Mouse (Mus musculus): ENCODE data around the gene Clca4a.
"Not testable (repeated sequence)": the region's sequence is repeated elsewhere in the genome, so short reads cannot be mapped to it uniquely, and the experiment has no call there.

Clca4a gene

DNA sequence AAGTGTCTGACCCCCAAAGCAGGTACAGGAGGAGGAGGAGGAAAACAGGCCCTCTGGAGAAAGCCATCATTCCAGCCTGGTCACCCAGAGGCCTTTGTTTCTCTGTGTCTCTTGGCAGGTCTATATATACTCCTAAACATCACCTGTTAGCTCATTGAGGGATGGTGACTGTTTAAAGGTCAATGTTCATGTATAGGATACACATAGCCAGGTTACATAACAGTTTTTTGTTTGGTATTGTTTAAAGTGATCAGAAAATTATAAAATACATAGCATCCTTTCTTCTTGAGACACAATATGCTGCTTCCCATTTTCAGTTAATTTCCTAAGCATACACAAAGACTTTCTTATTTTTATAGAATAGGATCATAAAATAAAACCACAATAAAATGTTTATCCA, at the start of gene Clca4a:
Clca4a (minus strand) TSS at position 101 of the 400 bp plus-strand sequence.
- DNase-seq (ENCODE audit: low spot score) = no peak

GRCm38 (mm10) chr3:145017807-145018206, 43.0 kb upstream of the Clca4a start:
- no peak for DNase-seq (ENCODE audit: low spot score)

DNA sequence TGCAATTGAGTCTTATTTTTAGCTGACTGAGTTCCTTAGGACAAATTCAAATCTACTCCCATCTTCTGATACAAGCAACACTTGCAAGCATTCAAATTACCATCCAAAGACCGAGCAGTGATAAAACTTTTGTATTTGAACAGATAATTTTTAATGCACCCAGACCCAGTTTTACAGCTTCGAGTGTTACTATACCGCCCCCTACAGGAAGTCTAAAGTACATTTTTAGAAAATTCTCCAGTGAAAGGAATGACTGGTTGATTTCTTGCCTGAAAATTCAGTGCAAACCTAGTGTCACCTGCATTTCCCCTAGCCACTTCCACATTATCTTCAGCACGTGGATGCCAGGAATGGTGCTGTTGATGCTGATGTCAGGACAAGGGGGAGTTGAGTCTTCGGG, 29.6 kb upstream of the Clca4a start:
- DNase-seq (ENCODE audit: low spot score) = no peak

DNA sequence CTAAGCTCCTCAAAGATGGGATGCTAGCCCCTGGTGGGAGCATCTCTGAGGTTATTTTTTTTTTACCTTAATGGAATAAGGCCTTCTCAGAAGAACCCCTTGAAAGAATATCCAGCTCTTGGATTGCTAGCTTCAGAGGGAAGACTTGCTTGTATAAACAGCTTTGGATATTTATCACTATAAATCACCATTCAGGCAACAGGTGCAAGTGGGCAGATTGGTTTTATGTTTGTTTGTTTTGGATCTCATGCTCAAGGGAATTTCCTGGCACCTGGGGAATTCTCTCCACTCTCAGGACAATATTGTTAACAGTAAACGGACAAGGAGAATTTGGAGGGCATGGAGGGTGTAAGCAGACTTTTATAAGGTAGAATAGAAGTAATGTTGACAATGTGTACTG, 26.1 kb upstream of the Clca4a start:
- no peak for DNase-seq (ENCODE audit: low spot score)

GRCm38 (mm10) chr3:144993055-144993454, 18.2 kb upstream of the Clca4a start:
- DNase-seq (ENCODE audit: low spot score) = no peak

DNA sequence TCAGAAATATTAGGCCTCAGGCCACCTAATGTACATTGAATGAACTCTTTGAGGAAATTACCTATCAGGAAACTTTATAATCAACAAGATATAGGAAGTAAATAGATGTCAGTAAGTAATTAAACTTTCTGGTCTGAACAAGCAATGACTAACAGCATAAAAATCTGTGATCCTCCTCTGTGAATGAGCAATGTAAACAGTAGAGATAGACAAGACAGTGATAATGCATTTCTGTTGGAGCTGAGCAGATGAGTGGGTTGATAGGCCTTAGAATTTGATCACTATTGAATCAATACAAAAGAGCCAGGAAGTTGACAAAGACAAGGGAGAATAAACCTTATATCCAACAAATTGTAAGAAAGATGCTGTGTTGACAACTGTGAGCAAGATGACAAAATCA, 17.8 kb upstream of the Clca4a start:
- no peak for DNase-seq (ENCODE audit: low spot score)

DNA sequence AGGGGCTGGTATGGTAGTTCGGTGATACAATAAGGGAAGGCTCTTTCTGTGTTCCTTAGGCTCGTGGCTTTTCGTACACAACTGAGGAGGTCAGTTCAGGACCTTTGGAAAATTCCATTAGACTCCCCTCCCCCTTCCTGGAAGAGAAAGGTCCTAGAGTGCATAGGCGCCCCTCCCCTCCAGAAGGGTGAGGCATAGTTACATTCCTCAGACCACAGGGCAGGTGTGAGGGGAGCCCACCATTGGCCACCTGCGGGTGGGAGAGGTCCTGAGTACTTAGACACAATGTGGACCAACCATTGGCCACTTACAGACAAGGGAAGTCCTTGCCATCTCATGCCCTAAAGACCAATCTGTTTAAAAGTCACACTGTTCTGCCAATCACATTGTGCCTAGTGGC, 11.0 kb upstream of the Clca4a start:
- DNase-seq (ENCODE audit: low spot score) = no peak

GRCm38 (mm10) chr3:144980551-144980950, 5.7 kb upstream of the Clca4a start:
- DNase-seq (ENCODE audit: low spot score) = no peak

- DNase-seq (ENCODE audit: low spot score) = no peak
These were observed 2.8 kb upstream of the Clca4a start for GRCm38 (mm10) chr3:144977631-144978030.

DNA sequence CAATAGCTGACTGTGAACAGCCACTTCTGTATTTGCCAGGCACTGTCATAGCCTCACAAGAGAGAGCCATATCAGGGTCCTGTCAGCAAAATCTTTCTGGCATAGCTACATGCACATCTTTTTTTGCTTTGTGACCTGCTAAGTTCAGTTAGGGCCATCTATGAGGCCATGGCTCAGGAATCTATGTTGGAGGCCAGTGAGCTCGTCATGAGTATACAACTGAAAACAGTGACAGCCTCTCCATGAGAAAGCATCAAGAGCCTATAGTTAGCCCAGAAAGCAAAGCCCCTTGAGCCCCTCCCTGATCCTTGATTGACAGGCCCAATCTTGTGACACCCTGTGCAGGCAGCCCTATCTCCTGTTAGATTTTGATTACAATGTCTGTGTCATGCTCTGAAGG, 1.2 kb upstream of the Clca4a start:
- no peak for DNase-seq (ENCODE audit: low spot score)

DNA sequence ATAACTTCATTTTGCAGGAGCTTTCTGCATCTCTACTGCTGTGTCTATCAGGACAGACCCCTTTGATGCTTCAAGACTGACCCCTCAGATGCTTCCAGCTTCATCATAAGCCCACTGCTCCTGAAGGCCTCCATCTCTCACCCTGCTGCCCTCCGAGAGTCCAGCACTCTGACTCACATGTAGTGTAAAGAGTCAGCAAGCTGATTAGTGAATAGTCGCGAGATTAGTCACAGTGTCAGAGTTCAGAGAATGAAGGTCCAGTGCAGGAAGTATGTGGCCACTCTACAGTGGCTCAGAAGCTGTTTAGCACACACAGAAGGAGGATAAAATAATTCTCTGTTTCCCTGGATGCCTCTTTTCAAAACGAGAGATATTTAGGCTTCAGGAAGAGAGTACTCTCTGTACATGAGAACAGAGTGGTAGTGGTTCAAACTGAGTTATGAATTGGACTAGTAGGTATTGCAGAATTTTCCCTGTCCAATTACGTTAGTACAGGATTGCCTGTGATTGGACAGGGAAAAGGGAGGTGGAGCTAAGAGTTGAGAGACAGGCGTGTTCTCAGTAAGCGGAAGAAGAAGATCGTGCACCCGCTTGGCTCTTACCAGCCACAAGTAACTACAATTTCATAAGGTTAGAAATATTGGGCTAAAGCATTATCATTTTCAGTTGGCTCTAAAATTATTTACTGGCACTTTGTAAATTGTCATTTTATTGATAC, 3.1 kb downstream of the Clca4a start:
- no peak for DNase-seq (ENCODE audit: low spot score)

DNA sequence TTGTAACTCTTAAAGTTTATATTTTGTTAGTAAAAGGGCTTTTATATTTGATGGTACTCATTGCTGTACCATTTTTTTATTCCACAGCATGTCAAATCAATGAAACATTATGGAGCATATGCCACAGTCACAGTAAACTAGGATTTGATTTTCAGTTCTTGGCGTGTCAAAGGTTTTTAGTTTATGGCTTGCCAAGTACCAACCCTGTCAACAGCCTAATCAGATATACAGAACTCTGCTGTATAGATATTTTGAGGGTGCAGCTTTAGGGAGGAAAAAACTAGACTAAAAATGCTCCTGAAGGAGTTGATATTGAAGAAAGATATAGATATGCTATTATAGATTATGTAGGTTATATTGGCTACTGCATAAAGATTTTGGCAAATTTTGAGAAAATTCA, 5.1 kb downstream of the Clca4a start:
- DNase-seq (ENCODE audit: low spot score) = no peak

GRCm38 (mm10) chr3:144966074-144966473, 8.8 kb downstream of the Clca4a start:
- DNase-seq (ENCODE audit: low spot score) = no peak

GRCm38 (mm10) chr3:144950829-144951228, 24.0 kb downstream of the Clca4a start:
- no peak for DNase-seq (ENCODE audit: low spot score)

- DNase-seq (ENCODE audit: low spot score) = not testable (repeated sequence)
These were observed 27.5 kb downstream of the Clca4a start for GRCm38 (mm10) chr3:144947376-144947775.

DNA sequence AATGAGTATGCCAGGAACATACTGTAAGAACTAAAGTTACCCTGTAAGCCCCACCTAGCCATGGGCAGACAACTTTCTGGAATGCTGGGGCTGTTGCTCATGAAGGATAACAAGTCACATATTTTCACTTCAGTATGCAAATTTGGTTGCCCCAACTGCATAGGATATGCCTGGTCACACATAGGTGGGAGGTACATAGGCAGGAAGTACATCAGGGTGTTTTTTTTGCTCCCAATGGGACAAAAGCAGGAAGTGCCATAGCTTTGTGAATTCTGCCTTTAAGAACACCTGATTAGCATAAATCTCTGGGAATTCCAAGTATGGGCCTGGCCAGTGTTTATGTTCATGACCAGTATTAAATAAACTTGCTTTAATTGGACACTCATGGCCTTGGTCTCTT, 41.2 kb downstream of the Clca4a start:
- DNase-seq (ENCODE audit: low spot score) = not testable (repeated sequence)

- no peak for DNase-seq (ENCODE audit: low spot score)
These were observed 41.8 kb downstream of the Clca4a start for GRCm38 (mm10) chr3:144933011-144933491.

- DNase-seq (ENCODE audit: low spot score) = no peak
These were observed 42.5 kb downstream of the Clca4a start, which contains the start of gene Clca4b for GRCm38 (mm10) chr3:144932335-144932734. Clca4b (minus strand) TSS chr3:144932529.

- no peak for DNase-seq (ENCODE audit: low spot score)
These were observed 60.8 kb downstream of the Clca4a start for GRCm38 (mm10) chr3:144914014-144914413.
